Mouse (Mus musculus): ENCODE results near the gene Hoxa7. TPM values are rescaled to one million over a fixed set of nuclear protein-coding genes. Genes with fewer than 3 reads are reported as not detected.

The Hoxa7 gene
- total and polyA plus RNA-seq, 2 experiments from 2014 or later, result 1.3 to 2.9 TPM

DNA sequence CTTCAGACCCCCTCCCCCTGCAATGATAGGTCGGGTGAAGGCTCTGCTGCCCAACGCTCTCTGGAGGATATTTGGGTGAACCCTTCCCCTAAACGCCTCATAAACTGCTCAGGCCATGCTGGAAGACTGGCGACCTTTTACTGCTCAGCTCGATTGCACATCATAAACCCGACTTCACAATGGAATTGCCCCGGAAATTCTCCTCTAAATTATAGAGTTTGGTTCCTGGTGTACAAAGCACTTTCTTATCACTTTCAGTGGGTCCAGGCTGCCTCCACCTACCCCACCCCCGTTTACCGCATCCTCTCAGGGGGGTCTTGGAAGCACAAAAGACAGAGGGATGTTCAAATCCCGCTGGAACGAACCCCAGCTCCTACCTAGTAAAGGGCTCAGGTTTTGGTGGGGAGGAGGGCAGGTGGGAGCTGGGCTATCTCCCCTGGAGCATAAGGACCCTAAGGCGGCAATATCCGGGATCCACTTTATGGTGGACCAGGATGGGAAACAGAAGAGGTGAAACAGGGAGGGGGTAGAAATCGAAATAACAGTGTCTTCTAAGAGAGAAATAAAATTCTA, 2.9 kb downstream of the Hoxa7 start:
- no peak overlapping the region for H3K4me2 ChIP-seq (ENCODE audit: low read depth, low read length)

GRCm38 (mm10) chr6:52217895-52218642, 3.6 kb downstream of the Hoxa7 start:
- H3K4me3 ChIP-seq (ENCODE audit: low read length), result no peak overlapping the region
- H3K27ac ChIP-seq, result no peak overlapping the region
- DNase-seq (ENCODE audit: low spot score), result no peak
- ATAC-seq, result no peak
- H3K4me1 ChIP-seq (ENCODE audit: insufficient read depth, low read length), result no peaks in the 10 kb centered on the region
- TF ChIP-seq CTCF (IDR thresholded peaks at IDR 0.05; ENCODE audit: low read depth), result no peak
- no peak overlapping the region for H3K9ac ChIP-seq (replicated peaks; ENCODE audit: low read length)
- WGBS, result 6% methylated on average over 23 of the region's 23 CpGs
- H3K9me3 ChIP-seq (ENCODE audit: low read length), result no peaks in the 10 kb centered on the region
- no peak overlapping the region for H3K4me2 ChIP-seq (ENCODE audit: low read depth, low read length)
- H3K27me3 ChIP-seq (ENCODE audit: insufficient read depth, low read length), result peaks cover 97% of the 10 kb centered on the region
- no peaks in the 10 kb centered on the region for H3K36me3 ChIP-seq (ENCODE audit: insufficient read depth, low read length)

More for the DNA sequence above, 2.9 kb downstream of the Hoxa7 start:
- TF ChIP-seq CTCF (IDR thresholded peaks at IDR 0.05; ENCODE audit: low read depth), result no peak
- Histone ChIP-seq H3K36me3 (ENCODE audit: insufficient read depth, low read length) (no peaks in the 10 kb centered on the region), H3K9me3 (ENCODE audit: low read length) (no peaks in the 10 kb centered on the region), H3K4me1 (ENCODE audit: insufficient read depth, low read length) (no peaks in the 10 kb centered on the region), H3K9ac (replicated peaks; ENCODE audit: low read length) (no peak overlapping the region), H3K4me3 (ENCODE audit: low read length) (no peak overlapping the region), H3K27me3 (ENCODE audit: insufficient read depth, low read length) (peaks cover 96% of the 10 kb centered on the region), H3K27ac (no peak overlapping the region)
- no peak for DNase-seq (ENCODE audit: low spot score)
- ATAC-seq, result no peak
- 8% methylated on average over 14 of the region's 14 CpGs for WGBS

DNA sequence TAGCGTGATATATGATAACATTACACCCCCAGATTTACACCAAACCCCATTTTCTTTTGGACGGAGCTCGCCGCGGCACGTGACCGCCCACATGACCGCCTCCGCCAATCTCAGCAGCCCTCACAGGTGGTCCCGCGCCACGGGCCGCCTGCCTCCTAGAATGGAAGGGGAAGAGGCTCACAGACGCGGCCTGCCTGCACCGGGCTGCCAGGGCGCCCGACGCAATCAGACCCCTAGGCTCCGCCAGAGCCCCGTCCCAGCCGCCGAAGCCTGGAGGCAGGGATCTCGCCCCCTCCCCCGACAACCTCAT, 4.2 kb downstream of the Hoxa7 start:
- Histone ChIP-seq H3K4me2 (ENCODE audit: low read depth, low read length) (peak overlapping the region; percentile 31; the same call in 1 of the 2 replicates), H3K4me3 (ENCODE audit: low read length) (peak overlapping the region; percentile 23), H3K27ac (no peak overlapping the region), H3K27me3 (ENCODE audit: insufficient read depth, low read length) (peaks cover 96% of the 10 kb centered on the region), H3K36me3 (ENCODE audit: insufficient read depth, low read length) (no peaks in the 10 kb centered on the region), H3K9me3 (ENCODE audit: low read length) (no peaks in the 10 kb centered on the region), H3K9ac (replicated peaks; ENCODE audit: low read length) (no peak overlapping the region), H3K4me1 (ENCODE audit: insufficient read depth, low read length) (no peaks in the 10 kb centered on the region)
- DNase-seq (ENCODE audit: low spot score), result no peak
- WGBS, result under 1% methylated on average over 25 of the region's 25 CpGs
- no peak for ATAC-seq
- no peak for TF ChIP-seq CTCF (IDR thresholded peaks at IDR 0.05; ENCODE audit: low read depth)

GRCm38 (mm10) chr6:52216691-52217458, 4.8 kb downstream of the Hoxa7 start:
- DNase-seq (ENCODE audit: low spot score) (no peak), ATAC-seq (no peak)
- H3K4me2 ChIP-seq (ENCODE audit: low read depth, low read length), result peak overlapping the region; percentile 31; the same call in 1 of the 2 replicates
- H3K9ac ChIP-seq (replicated peaks; ENCODE audit: low read length), result no peak overlapping the region
- H3K27ac ChIP-seq, result no peak overlapping the region
- 2% methylated on average over 60 of the region's 60 CpGs for WGBS
- H3K36me3 ChIP-seq (ENCODE audit: insufficient read depth, low read length), result no peaks in the 10 kb centered on the region
- peak overlapping the region; percentile 23 for H3K4me3 ChIP-seq (ENCODE audit: low read length)
- peaks cover 96% of the 10 kb centered on the region for H3K27me3 ChIP-seq (ENCODE audit: insufficient read depth, low read length)
- no peaks in the 10 kb centered on the region for H3K4me1 ChIP-seq (ENCODE audit: insufficient read depth, low read length)
- TF ChIP-seq CTCF (IDR thresholded peaks at IDR 0.05; ENCODE audit: low read depth), result no peak
- no peaks in the 10 kb centered on the region for H3K9me3 ChIP-seq (ENCODE audit: low read length)

DNA sequence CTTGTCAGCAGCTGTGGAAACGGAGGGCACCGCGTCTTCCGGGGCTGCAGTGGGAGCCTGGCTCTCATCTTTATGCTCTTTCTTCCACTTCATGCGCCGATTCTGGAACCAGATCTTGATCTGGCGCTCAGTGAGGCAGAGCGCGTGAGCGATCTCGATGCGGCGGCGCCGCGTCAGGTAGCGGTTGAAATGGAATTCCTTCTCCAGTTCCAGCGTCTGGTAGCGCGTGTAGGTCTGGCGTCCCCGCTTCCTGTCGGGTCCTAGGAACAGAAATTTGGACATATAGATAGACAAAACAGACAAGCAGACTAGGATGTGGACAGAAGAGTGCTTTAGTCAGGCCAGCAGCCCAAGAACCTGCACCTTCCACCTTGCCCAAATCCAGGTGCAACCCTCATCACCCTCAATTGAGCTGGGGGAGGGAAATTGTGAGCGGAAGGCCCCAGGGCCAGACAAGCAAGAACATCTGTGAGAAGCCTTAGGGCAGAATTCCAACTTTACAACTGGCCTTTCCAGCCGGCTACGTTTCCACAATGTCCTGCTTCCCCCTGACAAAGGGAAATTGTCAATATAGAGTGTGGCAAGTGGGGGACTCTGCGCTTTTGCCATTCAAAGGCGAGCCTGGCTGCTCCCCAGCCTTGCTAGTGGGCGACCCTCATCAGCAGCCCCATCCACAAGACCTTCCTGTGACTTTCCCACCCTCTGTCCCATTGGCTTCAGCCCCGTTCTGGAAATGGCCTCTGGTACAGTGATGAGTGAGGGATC, 5.7 kb downstream of the Hoxa7 start:
- DNase-seq (ENCODE audit: low spot score) (no peak), ATAC-seq (no peak)
- no peaks in the 10 kb centered on the region for H3K9me3 ChIP-seq (ENCODE audit: low read length)
- no peak overlapping the region for H3K4me2 ChIP-seq (ENCODE audit: low read depth, low read length)
- no peak overlapping the region for H3K4me3 ChIP-seq (ENCODE audit: low read length)
- no peaks in the 10 kb centered on the region for H3K36me3 ChIP-seq (ENCODE audit: insufficient read depth, low read length)
- no peak for TF ChIP-seq CTCF (IDR thresholded peaks at IDR 0.05; ENCODE audit: low read depth)
- H3K9ac ChIP-seq (replicated peaks; ENCODE audit: low read length), result no peak overlapping the region
- no peak overlapping the region for H3K27ac ChIP-seq
- H3K4me1 ChIP-seq (ENCODE audit: insufficient read depth, low read length), result no peaks in the 10 kb centered on the region
- peaks cover 96% of the 10 kb centered on the region for H3K27me3 ChIP-seq (ENCODE audit: insufficient read depth, low read length)
- 4% methylated on average over 30 of the region's 30 CpGs for WGBS

- DNase-seq (ENCODE audit: low spot score), result no peak
- Histone ChIP-seq H3K9ac (replicated peaks; ENCODE audit: low read length) (no peak overlapping the region), H3K27ac (no peak overlapping the region), H3K27me3 (ENCODE audit: insufficient read depth, low read length) (peaks cover 98% of the 10 kb centered on the region), H3K4me1 (ENCODE audit: insufficient read depth, low read length) (no peaks in the 10 kb centered on the region), H3K4me2 (ENCODE audit: low read depth, low read length) (no peak overlapping the region), H3K9me3 (ENCODE audit: low read length) (no peaks in the 10 kb centered on the region), H3K36me3 (ENCODE audit: insufficient read depth, low read length) (no peaks in the 10 kb centered on the region), H3K4me3 (ENCODE audit: low read length) (no peak overlapping the region)
- TF ChIP-seq CTCF (IDR thresholded peaks at IDR 0.05; ENCODE audit: low read depth), result no peak
- 16% methylated on average over 3 of the region's 3 CpGs for WGBS
- no peak for ATAC-seq
These were observed 6.6 kb downstream of the Hoxa7 start for GRCm38 (mm10) chr6:52215070-52215469.

Measured in hindbrain, postnatal 0 days (tissue).